Mouse (Mus musculus) left cerebral cortex, adult 6 months (tissue): ENCODE measurements around the gene Mtrex. TPM values are rescaled to one million over a fixed set of nuclear protein-coding genes. Genes with fewer than 3 reads are reported as not detected.

Experiments
- long read RNA-seq, 2 experiments: library from polyadenylated mRNA; unstranded; transcript quantifications; one replicate each; pipeline ENCODE4 v2.0.0; 2019 to 2020
- polyA plus RNA-seq: library from polyadenylated mRNA; unstranded; fragments of <200 nt; fragmentation: Nextera tagmentation; gene quantifications from 2 replicates; pipeline ENCODE4 v1.2.3, GENCODE M21; 2021

Gene Mtrex
- polyA plus RNA-seq, result 20.2 and 22.8 TPM in 2 replicates
- long read RNA-seq, experiment 1, transcript Mtrex-201 (27 exons, 3,689 nt), result major isoform, 148 of 187 reads
- long read RNA-seq, experiment 1, partial matches to known transcripts, result 32 of 187 reads
- long read RNA-seq, experiment 1, other reads (novel, unspliced or antisense), result 7 of 187 reads
- long read RNA-seq, experiment 2, transcript Mtrex-201 (27 exons, 3,689 nt), result major isoform, 12 of 29 reads
- long read RNA-seq, experiment 2, partial matches to known transcripts, result 16 of 29 reads
- long read RNA-seq, experiment 2, other reads (novel, unspliced or antisense), result 1 of 29 reads

GRCm38 (mm10) chr13:112927287-112928001 lies at the start of gene Mtrex, which contains the start of gene Dhx29:
Mtrex (minus strand) TSS chr13:112927398.
Dhx29 (plus strand) TSS chr13:112927454.

Other genes with a start within 250 kb of the Mtrex start
- 55.0 and 68.4 TPM in 2 replicates for gene Plpp1, start 126.6 kb downstream of the Mtrex start, polyA plus RNA-seq
- 13.4 and 17.0 TPM in 2 replicates for gene Dhx29, start 56 bp upstream of the Mtrex start, polyA plus RNA-seq
- gene Ccno, start 60.4 kb upstream of the Mtrex start, polyA plus RNA-seq, result 1.7 and 3.0 TPM in 2 replicates
- 0.30 and 0.37 TPM in 2 replicates for gene Mcidas, start 66.4 kb upstream of the Mtrex start, polyA plus RNA-seq
- gene Cdc20b, start 107.7 kb upstream of the Mtrex start, polyA plus RNA-seq, result not detected in 2 replicates
- 7.3 and 7.8 TPM in 2 replicates for gene Gpx8, start 119.0 kb upstream of the Mtrex start, polyA plus RNA-seq
- not detected in 2 replicates for gene Gzma, start 173.6 kb upstream of the Mtrex start, polyA plus RNA-seq